In the genomic region with DNA sequence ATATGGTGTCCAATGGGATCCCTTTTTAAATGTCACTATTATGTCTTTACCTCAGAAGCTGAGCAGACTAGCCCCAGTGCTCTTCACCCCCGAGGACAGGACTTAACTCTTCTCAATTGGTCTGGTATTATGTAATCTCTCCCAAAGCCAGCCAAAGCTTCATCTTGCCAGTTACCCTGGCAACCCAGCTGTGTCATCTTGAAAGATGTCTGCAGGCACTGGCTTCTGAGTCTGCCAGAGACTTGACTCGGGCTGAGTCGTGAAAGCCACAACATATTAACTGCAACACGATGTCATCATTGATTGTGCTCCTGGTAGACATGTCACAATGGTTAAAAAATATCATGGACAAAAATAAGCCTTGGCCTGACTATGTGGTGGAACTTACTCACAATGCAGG, we compare ENCODE assay signal across 9 mouse cellular contexts.
DNase-seq lines count a peak whose midpoint lies in the region; ATAC-seq and TF ChIP-seq lines count a peak whose summit lies in the region.
"Had no signal": no experiment of that assay in that cellular context is flagged by ENCODE, and none has a peak within 500 bp of the region (broad histone marks: within the 10 kb centered on the region; RNA-seq: fewer than 3 reads in every experiment).

No protein-coding gene starts in this region.

- ATAC-seq in lung, embryonic 14.5 days (ENCODE audit: insufficient read depth): no peak
- ATAC-seq in forebrain, postnatal 0 days: peak; percentile 95
- ATAC-seq in erythroblast, adult 5-6 weeks (replicated peaks; ENCODE audit: low FRiP score, poor library complexity, severe bottlenecking): no peak
- ATAC-seq in kidney, embryonic 16.5 days (ENCODE audit: low FRiP score, low TSS enrichment): no peak

- 29% methylated on average over 4 of the region's 4 CpGs for WGBS in lung, embryonic 14.5 days
- 26% methylated on average over 4 of the region's 4 CpGs for WGBS in forebrain, postnatal 0 days
- 71% methylated on average over 4 of the region's 4 CpGs for WGBS in kidney, embryonic 16.5 days

- no peak overlapping the region for H3K4me3 ChIP-seq in lung, embryonic 14.5 days (ENCODE audit: low read depth, low read length)
- H3K4me3 ChIP-seq in forebrain, postnatal 0 days (ENCODE audit: low read depth, low read length): no peak overlapping the region
- H3K4me3 ChIP-seq in kidney, embryonic 16.5 days (ENCODE audit: low read length): no peak overlapping the region
- H3K4me3 ChIP-seq: limb, embryonic 15.5 days had no signal

- peak; percentile 66 for DNase-seq in lung, embryonic 14.5 days
- DNase-seq in lung, postnatal 25 days (ENCODE audit: low spot score): no peak
- peak; percentile 72 for DNase-seq in forebrain, postnatal 0 days
- DNase-seq in left cerebral cortex, adult 8-10 months (ENCODE audit: low spot score in 2 of 2): peak; percentile 31 to 74
- DNase-seq in right cerebral cortex, postnatal 10 days (ENCODE audit: low spot score in 2 of 2): peak; percentile 55 to 70
- DNase-seq in thymus, postnatal 14 days: no peak

- H3K27ac ChIP-seq in lung, embryonic 14.5 days (ENCODE audit: low read depth): no peak overlapping the region
- H3K27ac ChIP-seq in forebrain, postnatal 0 days (ENCODE audit: low read depth, low read length): no peak overlapping the region
- H3K27ac ChIP-seq in kidney, embryonic 16.5 days (ENCODE audit: low read length): no peak overlapping the region
- H3K27ac ChIP-seq: limb, embryonic 15.5 days had no signal

- no peaks in the 10 kb centered on the region for H3K4me1 ChIP-seq in lung, embryonic 14.5 days (ENCODE audit: insufficient read depth)
- H3K4me1 ChIP-seq in forebrain, postnatal 0 days (ENCODE audit: insufficient read depth): no peaks in the 10 kb centered on the region
- H3K4me1 ChIP-seq in kidney, embryonic 16.5 days (ENCODE audit: insufficient read depth, low read length): no peaks in the 10 kb centered on the region
- H3K4me1 ChIP-seq: limb, embryonic 15.5 days had no signal

- no peaks in the 10 kb centered on the region for H3K36me3 ChIP-seq in lung, embryonic 14.5 days (ENCODE audit: insufficient read depth)
- H3K36me3 ChIP-seq in forebrain, postnatal 0 days (ENCODE audit: insufficient read depth): no peaks in the 10 kb centered on the region
- no peaks in the 10 kb centered on the region for H3K36me3 ChIP-seq in kidney, embryonic 16.5 days (ENCODE audit: insufficient read depth, low read length)
- H3K36me3 ChIP-seq: limb, embryonic 15.5 days had no signal

- no peak for TF ChIP-seq CTCF in lung, embryonic 14.5 days (IDR thresholded peaks at IDR 0.05; ENCODE audit: low read depth)
- TF ChIP-seq CTCF in forebrain, postnatal 0 days (IDR thresholded peaks at IDR 0.05; ENCODE audit: low read depth): no peak

- no peaks in the 10 kb centered on the region for H3K27me3 ChIP-seq in lung, embryonic 14.5 days (ENCODE audit: insufficient read depth, low read length)
- H3K27me3 ChIP-seq in forebrain, postnatal 0 days (ENCODE audit: insufficient read depth, low read length): no peaks in the 10 kb centered on the region
- no peaks in the 10 kb centered on the region for H3K27me3 ChIP-seq in kidney, embryonic 16.5 days (ENCODE audit: insufficient read depth, low read length)
- H3K27me3 ChIP-seq: limb, embryonic 15.5 days had no signal

- no peaks in the 10 kb centered on the region for H3K9me3 ChIP-seq in lung, embryonic 14.5 days (ENCODE audit: low read depth, low read length)
- H3K9me3 ChIP-seq in forebrain, postnatal 0 days (ENCODE audit: low read length): no peaks in the 10 kb centered on the region
- H3K9me3 ChIP-seq in kidney, embryonic 16.5 days (ENCODE audit: low read length): no peaks in the 10 kb centered on the region
- H3K9me3 ChIP-seq: limb, embryonic 15.5 days had no signal

- H3K9ac ChIP-seq in lung, embryonic 14.5 days: no peak overlapping the region
- no peak overlapping the region for H3K9ac ChIP-seq in forebrain, postnatal 0 days
- H3K9ac ChIP-seq in kidney, embryonic 16.5 days (replicated peaks; ENCODE audit: low read length): no peak overlapping the region
- H3K9ac ChIP-seq: limb, embryonic 15.5 days had no signal

- no peak overlapping the region for H3K4me2 ChIP-seq in lung, embryonic 14.5 days
- H3K4me2 ChIP-seq in forebrain, postnatal 0 days (ENCODE audit: low read depth): no peak overlapping the region
- H3K4me2 ChIP-seq in kidney, embryonic 16.5 days (replicated peaks; ENCODE audit: low read depth, low read length): no peak overlapping the region
- H3K4me2 ChIP-seq: limb, embryonic 15.5 days had no signal

Comparison
In these comparisons a context has a peak if more than half of its experiments do, and no peak if none do; other contexts are left out.
1. DNase-seq: peak in lung, embryonic 14.5 days (single experiment), forebrain, postnatal 0 days (single experiment), left cerebral cortex, adult 8-10 months (2 of 2) and right cerebral cortex, postnatal 10 days (2 of 2); none in lung, postnatal 25 days (single experiment) and thymus, postnatal 14 days (single experiment).